Mouse (Mus musculus) kidney, postnatal 25 days (tissue): ENCODE results near the gene Shtn1.

ENCODE experiments used
- DNase-seq, 2 experiments: peaks; one replicate each; pipeline ENCODE4 v3.0.0; 2021; ENCODE audit warnings: mixed read lengths in 2 of 2

The Shtn1 gene

DNA sequence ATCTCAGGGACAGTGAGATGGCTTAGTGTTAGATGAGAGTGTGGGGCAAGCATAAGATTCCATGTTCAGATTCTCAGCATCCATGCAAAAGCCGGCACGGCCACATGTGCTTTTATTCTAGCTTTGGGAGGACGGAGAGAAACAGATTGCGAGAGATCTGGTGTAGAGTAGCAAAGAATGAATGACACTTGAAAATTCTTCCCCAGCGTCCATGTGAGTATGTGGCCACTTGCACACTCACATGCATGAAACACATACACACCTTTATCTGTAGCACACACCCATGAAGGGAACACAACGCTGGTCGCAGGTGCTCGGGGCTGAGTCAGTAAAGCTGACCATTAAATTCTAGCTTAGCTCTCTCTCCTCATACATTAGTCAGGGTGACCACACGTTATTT is 24.3 kb downstream of the Shtn1 start:
- no peak for DNase-seq

DNA sequence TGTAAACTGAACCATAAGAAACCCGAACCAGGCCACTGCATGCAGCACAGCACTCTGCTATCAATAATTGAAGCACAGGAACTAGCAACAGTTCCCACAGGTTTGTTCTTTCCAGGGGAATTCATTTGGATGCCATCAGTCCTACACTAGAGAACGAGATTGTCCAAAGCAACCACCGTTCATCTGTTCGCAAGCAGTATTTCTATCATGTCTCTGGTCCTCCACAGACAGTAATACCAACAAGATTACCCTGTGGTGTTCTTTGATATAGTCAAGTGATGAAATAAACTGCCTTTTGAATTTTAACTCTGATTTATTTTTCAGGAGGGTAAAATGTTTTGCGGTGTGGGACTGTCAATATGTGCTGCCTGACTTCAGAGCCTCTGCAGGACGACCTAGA is 27.0 kb downstream of the Shtn1 start:
- no peak for DNase-seq

DNA sequence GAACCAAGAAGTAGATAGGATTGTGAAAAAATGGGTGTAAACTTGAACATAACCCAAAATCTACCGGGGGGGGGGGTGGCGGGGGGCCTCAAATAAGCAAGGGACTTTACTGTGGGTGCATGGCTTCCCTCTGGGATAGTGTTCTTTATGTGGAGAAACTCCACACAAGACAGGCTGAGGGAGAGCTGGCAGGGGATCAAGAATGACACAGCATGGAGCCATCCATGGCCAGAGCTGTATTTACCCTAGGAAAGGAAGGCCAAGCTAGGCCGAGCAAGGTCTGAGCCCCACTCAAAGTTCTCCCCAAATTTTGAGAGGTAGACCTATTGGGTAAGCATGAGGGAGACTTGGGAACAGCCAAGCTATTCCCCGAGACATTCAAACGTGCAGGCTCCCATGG is 28.4 kb downstream of the Shtn1 start:
- no peak for DNase-seq

DNA sequence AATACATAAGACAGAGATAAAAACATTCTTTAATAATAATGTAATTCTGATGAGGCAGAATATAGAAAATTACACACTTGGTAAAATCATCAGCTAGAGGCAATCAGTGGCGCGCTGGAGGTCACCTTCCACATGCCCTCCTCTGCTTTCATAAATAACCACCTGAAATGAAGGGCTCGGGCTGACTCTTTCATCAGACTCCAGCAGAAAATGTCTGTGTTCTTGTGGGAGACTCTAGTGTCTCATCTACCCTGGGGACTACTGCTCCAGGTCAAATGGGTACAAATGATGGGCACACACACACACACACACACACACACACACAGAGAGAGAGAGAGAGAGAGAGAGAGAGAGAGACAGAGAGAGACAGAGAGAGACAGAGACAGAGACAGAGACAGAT is 34.8 kb downstream of the Shtn1 start:
- no peak for DNase-seq

DNA sequence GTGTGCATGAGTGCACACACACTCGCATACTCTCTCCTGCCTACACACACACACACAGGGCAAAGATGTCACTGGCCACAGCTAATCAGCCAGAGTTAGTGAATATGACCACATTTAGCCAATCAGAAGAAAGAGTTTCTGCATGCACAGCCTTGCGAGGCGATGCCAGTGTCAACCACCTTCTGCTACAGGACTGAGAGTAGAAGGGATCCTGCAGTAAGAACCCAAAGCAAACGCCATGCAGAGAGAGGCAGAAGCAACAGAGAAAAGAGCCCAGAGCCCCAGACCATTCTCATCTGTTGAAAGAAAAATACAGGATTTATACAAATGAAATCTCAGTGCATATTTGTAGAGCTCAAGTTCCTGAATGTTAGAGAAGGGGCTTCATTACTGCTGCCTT is 37.1 kb downstream of the Shtn1 start:
- no peak for DNase-seq

DNA sequence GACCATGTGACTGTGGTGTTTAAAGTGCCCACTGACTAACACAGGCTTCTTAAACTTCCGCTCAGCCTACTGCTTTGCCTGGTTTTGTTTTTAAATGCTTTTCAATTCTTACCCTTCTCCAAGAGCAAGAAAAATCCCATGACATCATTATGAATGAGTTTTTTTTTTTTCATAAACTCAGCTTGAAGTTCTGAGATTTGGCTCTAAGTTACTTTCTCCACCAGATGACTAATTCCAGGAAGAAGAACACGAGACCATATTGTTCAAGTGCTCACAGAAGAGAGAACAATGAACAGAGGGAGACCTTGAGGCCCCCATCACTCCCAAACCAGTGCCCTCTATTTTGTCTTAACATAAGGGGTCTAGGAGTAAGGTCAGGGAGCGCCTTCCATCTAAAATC is 39.1 kb downstream of the Shtn1 start:
- DNase-seq, result no peak

DNA sequence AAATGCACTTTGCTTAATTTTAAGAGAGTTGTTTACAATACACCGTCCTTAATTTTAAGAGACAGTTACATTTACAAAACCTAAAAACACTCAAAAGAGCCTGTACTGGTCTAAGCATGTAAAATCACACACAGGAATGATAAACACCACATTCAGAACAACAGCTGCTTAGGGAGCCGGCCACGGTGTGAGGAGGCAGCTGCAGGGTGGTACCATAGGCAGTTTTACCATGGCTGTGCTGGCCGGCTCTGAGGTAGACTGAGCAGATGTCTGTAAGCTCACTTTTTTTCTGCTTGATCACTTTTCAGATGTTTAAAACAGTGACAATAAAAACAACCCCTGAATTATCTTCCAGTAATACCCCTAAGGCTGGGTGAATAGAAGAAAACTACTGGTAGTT is 42.7 kb downstream of the Shtn1 start:
- no peak for DNase-seq

DNA sequence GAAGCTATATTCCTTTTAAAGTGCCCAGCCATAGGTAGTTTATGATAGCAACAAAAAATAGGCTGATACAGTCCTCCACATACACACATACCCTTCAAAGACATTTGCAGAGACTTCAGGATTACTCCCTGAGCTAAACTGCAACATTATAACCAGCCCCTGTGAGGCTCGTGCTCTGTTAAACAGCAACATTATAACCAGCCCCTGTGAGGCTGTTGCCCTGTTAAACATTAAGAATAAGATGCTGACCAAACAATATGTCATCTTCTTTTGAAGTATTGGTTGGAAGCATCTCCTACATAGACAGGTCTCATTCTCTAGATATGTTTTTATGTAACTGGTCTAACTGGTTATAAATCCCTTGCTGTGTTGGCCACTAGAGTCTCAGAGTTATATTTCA is 45.7 kb downstream of the Shtn1 start:
- DNase-seq, result peak; percentile 21 to 50

DNA sequence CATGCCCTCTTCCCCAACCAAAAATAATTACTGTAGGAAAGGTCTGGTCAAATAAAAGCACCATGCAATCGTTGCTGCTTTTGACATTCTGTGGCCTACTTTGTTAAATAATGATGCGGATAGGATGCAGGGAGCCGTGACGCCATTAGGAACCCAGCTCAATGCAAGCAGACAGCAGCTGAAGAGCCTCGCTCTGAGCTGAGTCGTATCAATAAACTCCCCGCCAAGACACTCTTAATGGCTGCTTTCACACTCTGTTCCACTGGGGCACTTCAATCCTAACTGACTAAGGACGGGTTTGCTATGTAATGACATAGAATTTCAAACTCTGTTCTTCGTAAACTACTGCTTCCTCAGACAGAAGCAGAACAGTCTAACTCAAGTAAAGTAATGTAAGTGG is 46.9 kb downstream of the Shtn1 start:
- no peak for DNase-seq

DNA sequence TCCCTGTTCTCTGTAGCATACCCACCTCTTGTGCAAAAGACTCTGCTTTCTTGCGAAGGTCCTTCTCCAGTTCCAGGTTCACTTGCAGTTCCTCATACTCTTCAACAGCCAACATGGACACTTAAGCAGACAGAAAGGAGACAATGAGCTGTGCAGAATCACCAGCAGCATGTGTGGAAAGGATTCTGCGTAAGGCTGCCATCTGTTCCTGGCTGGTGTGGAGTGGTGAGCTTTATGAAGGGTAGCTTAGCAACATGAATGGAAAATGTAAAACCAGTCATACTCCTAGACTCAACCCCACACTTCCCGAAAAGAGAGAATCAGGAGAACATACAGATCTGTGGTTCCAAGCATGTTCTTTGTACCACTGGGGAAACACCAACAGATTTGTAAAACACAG is 47.8 kb downstream of the Shtn1 start:
- no peak for DNase-seq

DNA sequence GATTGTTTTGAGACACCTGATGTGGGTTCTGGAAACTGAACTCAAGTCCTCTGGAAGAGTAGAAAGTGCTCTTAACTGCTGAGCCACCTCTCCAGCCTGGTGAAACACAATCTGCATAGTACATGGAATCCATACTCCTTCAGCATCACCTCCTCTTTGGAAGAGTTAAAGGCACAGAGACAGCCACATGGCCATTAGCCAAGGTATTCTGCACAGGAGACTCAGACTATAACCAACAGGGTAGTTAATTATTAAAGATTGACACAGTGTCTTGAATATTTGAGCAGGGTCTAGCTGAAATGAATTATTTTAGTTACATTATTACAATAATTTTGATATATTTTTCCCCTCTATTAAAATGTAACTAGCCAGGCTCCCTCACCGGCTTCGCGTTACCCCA is 52.0 kb downstream of the Shtn1 start:
- peak; percentile 56 to 65 for DNase-seq

DNA sequence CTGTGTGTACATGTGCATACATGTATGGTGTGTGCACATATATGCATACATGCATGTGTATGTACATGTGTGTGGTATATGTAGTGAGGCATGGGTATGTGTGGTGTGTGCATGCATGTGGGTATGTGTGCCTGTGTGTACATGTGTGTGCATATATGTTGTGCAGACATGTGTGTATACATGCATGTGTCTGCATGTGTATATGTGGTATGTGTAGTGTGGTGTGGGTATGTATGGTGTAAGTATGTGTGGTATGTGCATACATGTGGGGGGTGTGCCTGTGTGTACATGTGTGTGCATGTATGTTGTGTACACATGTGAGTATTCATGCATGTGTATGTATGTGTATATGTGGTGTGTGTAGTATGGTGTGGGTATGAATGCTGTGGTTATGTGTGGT is 54.3 kb downstream of the Shtn1 start:
- DNase-seq, result no peak

DNA sequence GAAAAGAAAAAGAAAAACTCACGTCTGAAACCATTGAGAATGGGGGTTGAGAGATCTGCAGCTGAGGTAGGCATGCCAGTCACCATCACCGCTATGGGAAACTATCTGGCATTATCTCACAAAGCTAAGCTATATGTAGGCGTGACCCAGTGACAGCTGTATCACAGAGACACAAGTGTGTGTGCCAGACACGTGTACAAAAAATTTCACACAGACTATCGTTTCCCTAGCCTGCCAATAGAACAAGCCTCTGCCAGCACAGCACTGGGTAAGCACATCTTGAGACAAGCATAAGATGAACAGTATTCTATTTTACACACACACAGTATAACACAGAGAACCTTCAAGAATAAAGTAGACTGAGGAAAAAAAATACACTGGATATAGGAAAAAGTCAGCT is 65.1 kb downstream of the Shtn1 start:
- DNase-seq, result no peak

DNA sequence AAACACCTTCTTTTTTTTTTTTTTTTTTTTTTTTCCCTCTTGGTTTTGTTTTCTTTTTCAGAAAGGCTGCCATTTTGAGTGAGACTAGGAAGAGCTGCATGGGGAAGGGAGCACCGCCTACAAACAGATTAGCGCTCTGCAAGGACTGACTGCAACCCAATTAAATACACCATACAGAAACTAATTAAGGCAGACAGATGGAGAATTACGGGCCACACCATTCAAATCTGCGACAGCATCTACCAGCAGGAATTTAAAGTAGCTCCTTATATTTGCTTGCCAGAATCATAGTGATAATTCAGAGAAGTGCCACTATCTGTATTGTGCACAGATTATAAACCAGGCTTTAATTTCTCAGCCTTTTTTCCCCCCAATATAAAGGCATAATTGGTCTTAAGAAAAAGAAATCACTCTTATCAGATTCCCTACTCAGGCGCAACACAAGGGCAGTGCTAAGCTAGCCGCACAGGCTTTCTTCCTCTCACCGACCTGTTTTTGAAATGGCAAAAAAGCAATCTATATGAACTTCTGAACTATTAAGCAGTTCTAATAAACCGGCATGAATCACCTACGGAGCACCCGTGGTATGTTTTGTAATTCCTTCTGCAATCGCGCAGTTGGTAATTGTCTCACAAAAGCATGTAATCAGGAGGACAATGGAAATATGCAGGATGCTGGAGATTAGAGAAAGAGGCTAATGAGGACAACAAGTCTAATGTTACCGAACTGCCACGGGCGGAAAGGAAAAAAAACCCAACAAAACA is 69.1 kb downstream of the Shtn1 start:
- no peak for DNase-seq

DNA sequence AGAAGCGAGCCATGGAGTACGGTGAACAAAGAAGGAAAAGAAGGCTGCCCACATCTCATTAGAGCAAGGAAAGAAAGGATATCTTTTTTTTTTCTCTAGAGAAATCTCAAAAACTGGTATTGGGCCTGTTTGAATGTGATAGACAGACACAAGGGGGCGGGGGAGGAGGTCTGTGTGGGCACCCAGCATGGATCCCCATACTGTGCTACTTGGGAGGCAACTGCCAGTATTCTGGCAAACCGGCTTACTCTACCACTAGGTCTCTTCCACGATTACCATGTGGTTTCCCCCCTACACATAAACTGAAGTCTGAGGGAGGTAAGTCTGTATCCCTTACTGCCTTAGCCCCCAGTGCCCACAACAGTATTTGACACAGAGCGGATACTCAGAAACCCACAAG is 73.1 kb downstream of the Shtn1 start:
- DNase-seq, result no peak

DNA sequence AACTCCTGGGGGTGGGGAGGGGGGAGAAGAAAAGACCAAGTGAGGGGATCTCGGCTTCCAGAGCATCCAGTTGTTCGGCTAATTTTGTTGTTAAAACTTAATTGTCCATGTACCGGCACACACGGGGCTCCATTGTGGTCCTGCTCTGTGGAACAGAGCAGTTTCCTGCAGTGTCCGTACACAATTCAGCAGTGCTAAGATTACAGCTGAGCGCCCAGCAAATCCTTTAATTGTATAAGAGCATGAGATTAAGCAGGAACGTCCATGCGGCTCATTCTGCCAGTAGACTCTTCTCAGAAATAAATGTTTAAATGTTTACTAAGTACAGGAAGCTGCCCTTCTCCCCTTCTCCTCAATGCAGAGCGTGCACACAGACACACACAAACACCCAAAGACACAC is 94.3 kb downstream of the Shtn1 start:
- no peak for DNase-seq

DNA sequence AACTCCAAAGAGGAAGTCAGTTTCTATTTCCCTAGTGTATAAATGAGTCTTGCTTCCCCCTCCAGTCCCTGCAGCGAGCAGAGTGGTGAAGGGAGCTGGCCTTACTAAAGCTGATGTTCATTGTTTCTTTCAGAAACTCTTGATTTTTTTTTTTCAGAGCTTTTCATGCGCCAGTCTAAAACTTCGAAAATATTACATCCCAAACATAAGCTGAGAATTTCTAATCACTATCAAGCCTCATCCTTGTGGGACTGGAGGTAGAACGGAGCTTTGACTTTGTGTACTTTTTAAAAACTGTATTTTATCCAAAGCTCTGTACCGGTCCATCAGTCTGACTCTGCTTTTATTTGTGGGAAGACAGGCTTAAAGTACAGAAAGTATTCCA is 95.9 kb downstream of the Shtn1 start:
- no peak for DNase-seq

DNA sequence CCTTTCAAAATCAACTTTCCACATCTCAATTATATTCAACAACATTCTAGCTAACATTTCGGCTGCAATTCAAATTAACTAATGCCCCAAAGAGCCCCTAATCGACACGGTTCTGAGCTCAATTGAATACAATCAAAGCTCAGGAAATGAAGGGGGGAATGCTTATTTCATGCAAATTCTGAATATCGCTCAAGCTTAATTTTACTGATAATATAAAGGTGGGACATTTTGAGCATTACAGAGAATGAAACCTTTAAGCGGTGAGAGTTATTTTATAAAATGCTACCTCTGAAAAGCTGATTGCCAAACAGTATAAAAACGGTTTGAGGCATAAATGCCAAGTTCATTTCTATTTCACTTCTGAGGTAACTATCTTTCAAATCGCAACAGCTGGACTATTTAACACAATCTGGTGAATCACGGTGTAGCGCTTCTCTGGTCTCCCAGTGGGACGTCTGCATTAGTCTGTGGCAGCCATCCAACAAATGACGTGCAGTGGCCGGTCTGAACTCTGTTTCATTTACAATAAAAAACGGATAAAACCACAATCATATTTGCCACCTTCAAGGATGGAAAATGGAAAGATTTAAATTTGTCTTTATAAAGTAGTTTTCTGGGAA is 96.4 kb downstream of the Shtn1 start:
- peak in 1 of 2 experiments; percentile 23 for DNase-seq

DNA sequence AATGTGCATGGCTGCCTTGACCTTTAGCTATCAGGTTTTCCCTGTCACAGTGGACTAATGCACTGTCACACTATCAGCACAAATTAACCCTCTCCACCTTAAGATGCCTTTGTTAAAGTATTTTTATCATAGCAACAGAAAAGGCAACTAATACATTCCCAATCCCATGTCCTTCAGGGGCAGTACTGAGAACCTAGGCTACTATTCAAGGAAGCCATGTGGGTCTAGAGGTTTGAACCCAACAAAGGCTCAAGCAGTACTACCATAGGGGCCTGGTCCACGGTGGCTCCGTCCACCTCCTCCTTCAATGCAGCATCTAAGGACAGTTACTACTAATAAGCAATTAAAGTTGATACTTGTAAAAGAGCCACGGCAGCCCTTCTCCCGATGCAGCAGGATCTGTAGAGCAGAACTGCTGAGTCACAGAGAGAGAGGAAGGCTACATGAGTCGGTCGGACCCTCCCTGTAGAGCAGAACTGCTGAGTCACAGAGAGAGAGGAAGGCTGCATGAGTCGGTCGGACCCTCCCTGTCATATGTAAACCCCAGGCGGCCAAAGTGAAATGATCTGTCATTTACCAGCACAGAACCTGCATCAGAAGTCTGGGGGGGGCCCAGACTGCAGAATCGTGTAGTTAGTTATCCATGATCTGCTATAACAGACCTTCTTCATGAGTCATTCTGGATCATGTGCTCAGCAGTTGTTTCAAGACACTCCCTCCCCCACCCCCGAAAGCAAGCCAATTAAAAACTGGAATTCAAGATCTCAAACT is 97.3 kb downstream of the Shtn1 start:
- no peak for DNase-seq

DNA sequence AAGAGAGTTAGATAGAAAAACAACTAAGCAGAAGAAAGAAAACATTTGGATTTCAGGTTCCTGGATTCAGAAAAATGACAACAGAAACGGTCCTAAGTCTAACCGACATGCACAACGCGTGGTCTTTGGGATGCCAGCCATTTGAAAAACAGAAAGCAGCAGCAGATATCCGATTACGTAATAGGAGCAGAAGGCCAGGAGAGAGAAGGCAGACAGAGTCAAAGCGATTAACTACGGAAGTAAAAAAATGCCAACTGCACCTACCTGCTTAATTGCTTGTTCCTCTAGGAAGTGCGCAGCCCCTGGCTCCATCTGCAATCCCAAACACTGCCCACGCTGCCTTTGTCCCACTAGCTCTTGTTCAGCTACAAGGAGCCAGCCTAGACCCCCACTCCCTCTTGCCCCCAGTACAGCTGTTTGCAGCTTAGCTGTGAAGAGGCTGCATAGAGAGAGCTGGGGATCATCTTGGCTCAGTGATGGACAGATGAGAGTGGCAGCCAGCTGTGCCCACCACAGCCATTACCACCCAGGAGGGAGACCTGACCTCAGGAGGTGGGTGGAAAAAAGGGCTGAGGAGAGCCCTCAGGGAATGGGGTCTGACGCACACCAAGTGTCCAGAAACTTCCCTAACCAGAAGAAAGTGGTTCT is 100.6 kb downstream of the Shtn1 start:
- DNase-seq, result no peak

DNA sequence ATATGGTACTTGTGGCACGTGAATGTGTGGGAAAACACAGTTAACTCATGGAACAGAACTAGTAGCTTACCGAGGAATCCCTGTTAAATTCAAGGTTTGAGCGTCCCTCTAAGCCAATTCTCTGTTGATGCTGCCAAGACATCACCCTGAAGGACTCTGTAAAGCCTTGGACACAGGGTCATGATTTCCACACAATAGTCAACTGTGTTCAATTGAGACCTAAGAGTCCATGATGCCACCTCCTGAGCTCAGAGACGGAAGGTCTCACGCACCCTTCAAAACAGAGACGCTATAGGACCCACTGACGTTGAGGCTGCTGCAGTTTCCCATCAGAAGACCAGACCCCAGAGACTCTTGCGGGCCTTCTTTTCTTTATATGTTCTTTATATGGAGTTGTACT is 101.8 kb downstream of the Shtn1 start:
- DNase-seq, result no peak

DNA sequence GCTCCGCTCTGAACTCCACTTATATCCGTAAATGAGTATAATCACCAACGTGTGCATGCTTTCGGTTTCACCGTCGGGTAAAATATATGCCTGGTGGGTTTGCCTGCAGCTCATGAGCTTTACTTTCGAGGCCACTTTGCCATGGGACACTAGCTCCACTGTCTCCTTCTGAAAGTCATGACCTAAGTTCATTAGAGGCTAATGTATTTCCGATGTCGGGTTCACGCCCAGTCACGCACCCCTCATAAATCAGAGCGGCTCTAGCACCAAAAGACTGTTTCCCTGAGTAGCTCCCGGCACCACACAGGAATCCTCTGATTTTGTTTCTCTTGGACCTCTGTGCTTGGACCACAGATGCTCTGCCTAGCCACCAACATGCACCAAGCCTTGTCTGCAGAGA is 105.1 kb downstream of the Shtn1 start:
- DNase-seq, result no peak

DNA sequence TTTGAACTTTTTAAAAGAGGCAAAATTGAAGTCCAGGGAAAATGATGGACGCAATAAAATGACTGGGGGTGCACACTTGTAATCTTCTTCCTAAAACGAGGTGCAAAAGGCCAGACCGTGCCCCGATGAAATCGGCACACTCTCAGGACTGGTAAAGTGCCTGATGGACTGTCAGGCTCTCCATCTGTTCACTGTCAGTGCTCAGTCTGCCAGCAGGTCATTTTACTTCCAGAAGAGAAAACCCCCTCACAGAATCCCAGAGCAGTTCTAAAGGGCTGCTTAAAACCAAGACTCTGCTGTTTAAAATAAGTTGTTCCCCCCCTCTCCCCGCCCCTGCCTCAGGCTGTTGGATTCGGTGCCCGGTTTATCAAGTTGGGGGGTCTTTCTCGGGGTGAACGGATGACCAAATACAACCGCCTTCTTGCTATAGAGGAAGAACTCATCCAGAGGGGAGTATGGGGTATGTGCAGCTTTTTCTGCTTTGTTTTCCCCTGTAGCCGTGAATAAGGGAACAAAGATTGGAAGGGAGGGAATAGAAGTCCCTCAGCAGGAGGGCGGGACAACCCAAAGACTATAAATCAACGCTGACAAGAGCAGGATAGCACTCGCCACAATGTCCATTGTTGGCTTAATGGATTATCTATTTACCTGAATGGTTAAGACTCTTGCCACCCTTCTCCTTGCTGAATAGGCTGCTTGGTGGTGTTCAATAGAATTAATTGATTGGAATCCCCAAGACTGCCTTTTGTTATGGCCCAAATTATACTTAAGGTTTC is 107.0 kb downstream of the Shtn1 start:
- DNase-seq, result no peak
